Mouse (Mus musculus): ENCODE measurements at regions not wholly inside any gene's neighbourhood (a gene's known extent, or its start where the extent isn't known, plus 50 kb on each side); places are given as distances from the start of the nearest gene placed in this dataset.

DNA sequence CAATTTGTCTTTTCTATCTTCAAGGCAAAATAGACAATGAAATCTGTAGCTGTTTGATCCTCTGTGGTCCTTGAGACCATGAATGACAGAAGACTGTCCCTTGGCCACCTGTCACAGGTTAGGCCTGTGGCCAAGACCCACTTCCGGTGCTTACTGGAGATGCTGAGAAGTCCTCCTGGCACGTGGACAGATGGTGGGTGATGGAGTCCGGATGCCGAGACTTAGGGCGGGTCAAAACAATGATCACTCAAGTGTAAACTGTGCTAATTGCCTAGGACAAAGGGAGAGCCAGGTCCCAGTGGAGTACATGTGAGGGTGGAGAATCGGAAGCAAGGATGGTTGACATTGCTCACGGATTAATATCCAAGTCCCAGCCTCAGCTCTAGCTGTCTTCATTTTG is 117.7 kb upstream of the Ntf3 start:
- TF ChIP-seq CTCF (IDR thresholded peaks at IDR 0.05; ENCODE audit: extremely low read depth, insufficient read length, insufficient replicate concordance, low read depth, low read length) (no peak), POLR2A (IDR thresholded peaks at IDR 0.05; ENCODE audit: low read depth, low read length) (no peak)
